Mouse (Mus musculus): ENCODE measurements around the gene C1qtnf6.

The C1qtnf6 gene

GRCm38 (mm10) chr15:78513019-78513418 is 18.2 kb downstream of the C1qtnf6 start:
- no peak for DNase-seq

GRCm38 (mm10) chr15:78511951-78512350 is 19.3 kb downstream of the C1qtnf6 start:
- no peak for DNase-seq

- DNase-seq: no peak
These were observed 20.5 kb downstream of the C1qtnf6 start for GRCm38 (mm10) chr15:78510736-78511135.

- no peak for DNase-seq
These were observed 21.1 kb downstream of the C1qtnf6 start for GRCm38 (mm10) chr15:78510121-78510576.

DNA sequence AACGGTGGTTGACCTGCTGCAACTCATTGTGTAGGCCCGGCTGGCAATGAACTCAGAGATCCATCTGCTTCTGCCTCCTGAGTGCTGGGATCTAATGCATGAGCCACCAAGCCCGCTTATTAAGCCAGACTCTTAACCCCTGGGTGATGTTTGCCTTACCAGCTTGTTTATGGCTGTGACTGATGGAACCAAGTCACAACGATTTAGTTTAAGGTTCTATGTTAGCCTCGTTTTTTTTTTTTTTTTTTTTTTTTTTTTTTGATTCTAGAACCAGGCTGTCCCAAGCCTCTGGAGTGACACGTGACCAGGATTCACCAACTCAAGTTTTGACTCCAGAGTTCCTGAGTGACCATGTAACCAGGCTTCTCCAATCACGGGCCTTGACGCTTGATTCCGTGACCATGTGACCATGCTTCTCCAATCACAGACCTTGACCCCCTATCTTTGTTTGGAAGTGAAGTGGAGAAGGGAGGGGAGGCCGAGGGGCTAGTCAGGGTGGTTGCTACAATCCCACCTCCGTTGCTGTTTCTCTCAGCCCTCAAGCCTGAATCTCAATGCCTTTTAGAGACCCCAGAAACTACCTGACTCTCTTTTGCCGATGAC is 21.8 kb downstream of the C1qtnf6 start:
- no peak for DNase-seq

DNA sequence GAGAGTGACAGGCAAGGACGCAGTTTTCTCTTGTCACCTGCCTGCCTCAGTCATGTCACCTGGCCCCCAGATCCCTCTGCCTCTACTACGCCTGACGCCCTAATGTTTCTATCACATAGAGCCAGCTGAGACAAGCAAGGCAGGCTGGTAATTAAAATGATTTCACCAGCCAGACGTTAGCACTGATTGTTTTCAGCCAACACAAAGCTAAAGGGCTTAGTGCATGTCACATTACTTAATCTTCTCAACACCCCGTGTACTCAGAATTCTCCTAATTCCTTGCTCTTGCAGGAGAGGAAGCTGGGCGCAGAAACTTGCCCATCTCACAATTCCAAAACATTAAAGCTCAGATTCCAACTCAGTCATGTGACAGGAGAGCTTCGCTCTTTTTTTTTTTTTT is 22.8 kb downstream of the C1qtnf6 start:
- DNase-seq: no peak

GRCm38 (mm10) chr15:78505541-78505940 is 25.7 kb downstream of the C1qtnf6 start:
- no peak for DNase-seq

GRCm38 (mm10) chr15:78504816-78505215 is 26.4 kb downstream of the C1qtnf6 start:
- no peak for DNase-seq

- no peak for DNase-seq
These were observed 27.2 kb downstream of the C1qtnf6 start for GRCm38 (mm10) chr15:78504013-78504412.

DNA sequence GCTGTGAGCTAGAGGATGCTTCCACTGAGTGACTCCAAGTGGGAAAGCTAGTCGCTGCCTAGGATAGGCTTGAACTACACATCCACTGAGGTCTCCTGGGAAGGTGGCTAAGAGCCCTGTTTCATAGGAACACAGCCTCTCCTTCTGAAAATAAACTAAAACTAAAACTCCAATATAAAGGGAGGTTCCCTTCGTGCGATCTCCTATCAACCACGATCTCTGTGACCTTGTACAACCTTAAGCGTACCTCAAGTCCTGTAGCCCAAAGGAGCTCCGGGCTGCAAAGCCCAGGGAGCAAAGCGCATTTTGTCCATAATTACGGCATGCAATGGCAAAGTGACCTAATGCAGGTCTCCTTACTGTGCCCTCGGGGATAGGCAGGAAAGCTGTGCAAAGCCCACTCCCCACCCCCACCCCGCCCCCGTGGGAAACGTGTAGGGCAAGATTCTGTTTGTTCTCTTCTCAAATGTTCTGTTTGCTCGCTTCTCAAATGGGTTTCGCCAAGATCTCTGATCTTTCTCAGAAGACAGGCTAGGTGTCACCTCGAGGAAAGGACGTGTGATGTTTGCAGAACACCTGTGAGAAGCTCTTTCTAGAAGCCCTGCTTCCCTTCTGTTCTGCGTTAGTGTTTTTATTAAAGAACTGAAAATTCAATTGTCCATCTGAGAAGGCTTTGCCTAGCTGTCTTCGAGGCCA is 28.6 kb downstream of the C1qtnf6 start:
- DNase-seq: no peak

DNA sequence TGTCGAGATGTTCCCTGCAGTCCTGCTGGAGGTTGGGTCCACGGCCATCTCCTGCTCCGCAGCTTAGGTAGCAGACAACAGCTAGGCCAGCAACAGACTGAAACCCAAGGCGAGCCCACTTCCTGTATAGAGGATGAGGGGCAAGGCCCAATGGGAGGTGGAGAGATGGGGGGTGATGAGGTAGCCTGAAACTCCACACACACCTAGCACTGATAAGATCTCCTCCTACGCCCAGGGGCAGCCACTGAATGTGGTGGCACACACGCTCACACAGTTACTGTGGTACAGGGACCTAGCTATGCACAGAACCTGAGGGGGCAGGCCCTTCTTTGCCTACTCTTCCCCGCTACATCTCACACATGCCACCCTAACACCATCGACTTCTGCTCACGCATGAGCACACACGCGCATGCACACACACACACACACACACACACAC is 36.2 kb downstream of the C1qtnf6 start, which contains the start of gene Il2rb:
TSS of gene Il2rb (minus strand) at position 304 of the 439 bp plus-strand sequence.
- no peak for DNase-seq

- DNase-seq: no peak
These were observed 37.7 kb downstream of the C1qtnf6 start for GRCm38 (mm10) chr15:78493401-78494010.

GRCm38 (mm10) chr15:78491301-78491700 is 39.9 kb downstream of the C1qtnf6 start:
- no peak for DNase-seq

DNA sequence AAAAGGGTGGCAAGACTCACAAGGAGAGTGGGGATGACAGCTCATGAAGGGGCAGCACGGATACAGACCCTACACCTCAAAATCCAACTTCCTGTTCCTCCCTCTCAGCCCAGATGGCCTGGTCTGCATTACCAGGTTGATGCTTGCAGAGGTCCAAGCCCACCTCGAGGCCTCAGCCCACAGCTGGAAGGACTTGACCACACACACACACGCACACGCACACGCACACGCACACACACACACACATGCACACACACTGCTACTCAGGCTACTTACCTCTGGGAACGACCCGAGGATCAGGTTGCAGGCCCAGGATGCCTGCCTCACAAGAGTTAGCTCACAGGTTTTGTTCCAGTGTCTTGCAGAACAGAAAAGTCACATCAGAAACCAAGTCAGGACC is 41.3 kb downstream of the C1qtnf6 start:
- no peak for DNase-seq

GRCm38 (mm10) chr15:78489248-78489647 is 42.0 kb downstream of the C1qtnf6 start:
- DNase-seq: no peak

DNA sequence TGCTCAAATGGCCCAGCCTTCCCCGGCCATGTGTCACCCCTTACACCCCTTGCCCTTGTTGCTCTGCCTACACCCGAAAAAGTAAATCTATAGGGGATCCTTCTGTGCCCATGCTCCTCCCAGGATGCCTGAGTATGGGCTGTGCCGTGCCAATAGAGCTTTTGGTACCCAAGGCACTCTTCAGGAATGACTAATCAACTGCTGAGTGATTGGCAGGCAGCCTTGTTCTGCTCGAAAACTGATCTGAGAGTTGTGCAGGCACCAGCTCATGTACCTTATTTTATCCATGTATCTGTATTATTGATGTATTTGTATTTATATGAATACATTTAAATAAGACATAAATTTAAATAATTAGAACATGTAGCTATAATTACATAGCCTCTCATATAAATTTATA is 44.1 kb downstream of the C1qtnf6 start:
- no peak for DNase-seq

DNA sequence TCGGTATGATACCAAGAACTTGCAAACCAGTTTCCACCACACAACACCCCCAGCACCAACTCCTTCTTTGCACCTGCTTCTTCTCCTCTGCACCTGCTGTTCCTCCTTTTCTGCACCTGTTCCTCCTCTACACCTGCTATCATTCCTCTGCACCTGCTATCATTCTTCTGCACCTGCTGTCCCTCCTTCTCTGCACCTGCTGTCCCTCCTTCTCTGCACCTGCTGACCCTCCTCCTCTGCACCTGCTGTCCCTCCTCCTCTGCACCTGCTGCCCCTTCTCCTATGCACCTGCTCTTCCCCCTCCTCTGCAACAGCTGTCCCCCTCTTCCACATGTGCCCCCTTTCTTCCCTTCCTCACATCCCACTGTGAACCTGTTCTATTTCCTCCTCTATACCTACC is 44.7 kb downstream of the C1qtnf6 start:
- no peak for DNase-seq

DNA sequence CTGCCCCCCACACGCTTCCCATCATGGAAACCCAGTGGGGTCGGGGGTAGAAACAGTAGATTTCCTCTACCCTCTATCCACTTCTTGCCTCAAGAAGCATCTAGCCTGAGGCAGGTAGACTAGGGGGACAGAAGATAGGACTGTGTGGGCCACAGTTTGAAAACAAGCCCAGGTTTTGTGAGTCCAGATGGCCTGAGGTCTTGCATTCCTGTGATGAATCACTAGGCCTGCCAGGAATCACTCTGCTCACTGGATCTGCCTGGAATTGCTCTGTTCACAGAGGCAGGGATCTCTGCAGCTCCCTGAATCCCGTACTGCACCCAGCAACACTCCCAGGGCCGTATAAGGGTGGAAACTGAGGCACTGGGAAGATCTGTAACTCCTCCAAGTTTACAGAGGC is 47.9 kb downstream of the C1qtnf6 start:
- no peak for DNase-seq

DNA sequence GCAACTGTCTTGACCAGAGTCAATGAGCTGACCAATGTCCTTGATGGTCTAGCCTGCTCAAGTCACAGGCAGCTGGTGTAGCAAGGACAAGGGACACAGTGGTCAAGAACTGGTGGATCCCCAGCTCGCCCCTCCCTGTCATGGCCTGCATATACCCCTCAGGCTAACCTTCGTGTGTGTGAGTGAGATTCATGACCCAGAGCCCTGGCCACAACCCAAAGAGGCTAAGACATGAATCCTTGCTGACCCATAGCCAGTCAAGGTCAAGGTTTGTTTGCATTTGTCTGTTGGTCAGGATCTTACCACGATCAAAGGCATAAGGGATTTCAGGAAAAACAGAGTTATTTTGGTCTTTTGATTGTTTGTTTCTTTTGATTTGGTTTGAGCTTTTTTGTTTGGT is 48.7 kb downstream of the C1qtnf6 start:
- DNase-seq: no peak

GRCm38 (mm10) chr15:78481448-78482000 is 49.7 kb downstream of the C1qtnf6 start:
- DNase-seq: no peak

DNA sequence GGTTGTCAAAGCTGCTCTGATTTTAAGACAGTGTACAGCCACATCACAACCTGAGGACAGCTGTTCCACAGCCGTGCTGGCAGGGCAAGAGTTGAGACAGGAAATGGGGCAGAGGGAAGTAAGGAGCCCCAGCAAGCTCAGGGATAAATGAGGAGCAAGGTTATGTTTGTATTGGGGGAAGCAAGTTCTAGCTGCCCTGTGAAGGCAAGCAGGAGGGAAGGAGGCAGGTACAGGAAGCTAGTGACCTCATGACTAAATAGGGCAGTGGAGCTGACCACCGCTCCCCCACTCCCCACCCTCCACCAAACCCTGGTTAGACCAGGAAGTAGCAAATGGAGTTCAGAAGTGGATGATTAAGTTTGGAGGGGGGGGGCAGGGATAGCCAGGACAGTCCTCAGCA is 50.2 kb downstream of the C1qtnf6 start:
- no peak for DNase-seq

DNA sequence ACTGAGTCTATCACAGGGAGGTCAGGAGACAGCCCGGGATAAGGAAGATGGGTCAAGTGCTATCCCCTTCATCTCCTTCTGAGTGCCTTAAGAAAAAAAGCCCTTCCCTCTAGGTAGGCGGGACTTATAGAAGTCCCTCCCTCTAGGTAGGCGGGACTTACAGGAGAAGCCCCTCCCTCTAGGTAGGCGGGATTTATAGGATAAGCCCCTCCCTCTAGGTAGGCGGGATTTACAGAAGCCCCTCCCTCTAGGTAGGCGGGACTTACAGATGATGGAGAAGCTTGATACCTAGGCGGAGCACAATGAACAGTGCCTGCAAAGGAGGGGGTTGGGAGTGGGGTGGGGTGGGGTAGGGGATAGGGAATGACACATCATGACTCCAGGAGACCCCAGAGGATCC is 51.1 kb downstream of the C1qtnf6 start:
- DNase-seq: no peak

GRCm38 (mm10) chr15:78479470-78479869 is 51.7 kb downstream of the C1qtnf6 start:
- DNase-seq: no peak

DNA sequence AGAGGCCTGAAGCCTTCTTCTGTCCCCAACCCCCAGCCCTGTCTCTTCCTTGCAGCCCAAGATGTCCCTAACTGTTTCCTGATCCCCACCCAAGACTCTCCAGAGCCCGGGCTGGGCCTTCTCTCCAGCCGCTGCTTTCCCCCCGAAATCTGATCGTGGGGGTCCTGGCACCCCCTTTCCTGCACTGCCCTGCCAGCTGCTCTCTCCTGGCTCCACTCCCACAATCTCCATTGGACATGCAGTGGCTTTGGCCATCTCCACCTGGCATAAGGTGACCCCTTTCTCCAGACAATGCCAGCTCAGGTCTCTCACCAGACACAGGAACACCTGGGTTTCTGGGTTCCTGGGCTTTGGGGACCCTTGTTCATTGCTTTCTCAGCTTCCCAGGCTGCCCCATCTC is 53.1 kb downstream of the C1qtnf6 start:
- DNase-seq: no peak
